Mouse (Mus musculus) liver, embryonic 14.5 days (tissue): ENCODE data around the gene Armcx2.

Experiments used
- CTCF ChIP-seq: IDR thresholded peaks from 2 replicates; pipeline ENCODE4 v1.5.1; 2016; ENCODE audit warnings: antibody characterized with exemption, low read depth, control low read depth
- EP300 ChIP-seq: IDR thresholded peaks from 2 replicates; pipeline ENCODE4 v1.6.1; 2016; ENCODE audit warnings: antibody characterized with exemption, low read depth

GRCm38 (mm10) chrX:134757293-134757995 lies 51.6 kb downstream of the Armcx2 start:
- TF ChIP-seq CTCF, result no peak
- no peak for TF ChIP-seq EP300
